18 mouse cellular contexts compared by ENCODE assay signal in the genomic region with DNA sequence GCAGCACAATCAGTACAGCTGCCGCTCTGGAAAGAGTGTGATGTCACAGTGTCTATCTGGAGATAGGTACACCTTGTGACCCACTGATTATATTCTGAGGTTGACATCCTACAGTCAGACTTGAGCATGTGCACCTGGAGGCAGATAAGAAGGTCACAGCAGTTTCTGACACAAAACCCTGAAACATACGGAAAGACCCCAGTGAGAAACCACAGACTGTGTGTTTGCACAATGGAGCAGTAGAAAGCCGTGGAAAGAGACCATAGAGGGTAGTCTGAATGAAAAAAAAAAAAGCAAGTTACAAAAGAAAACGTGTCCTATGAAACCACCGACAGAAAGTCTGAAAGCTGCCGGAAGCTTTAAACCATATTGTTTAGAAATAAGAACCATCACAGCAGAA.
"Had no signal": no experiment of that assay in that cellular context is flagged by ENCODE, and none has a peak within 500 bp of the region (broad histone marks: within the 10 kb centered on the region; RNA-seq: fewer than 3 reads in every experiment).

No protein-coding gene starts in this region.

- H3K4me1 ChIP-seq: midbrain, embryonic 12.5 days had no signal

- DNase-seq: kidney, adult 11 months; kidney, adult 8-10 months; kidney, postnatal 10 days; left cerebral cortex, postnatal 4 days; liver, postnatal 0 days; lung, embryonic 14.5 days; retina, postnatal 1 day had no signal

- H3K4me3 ChIP-seq: intestine, embryonic 15.5 days; kidney, embryonic 15.5 days; limb, embryonic 12.5 days; limb, embryonic 15.5 days; midbrain, embryonic 12.5 days; midbrain, embryonic 15.5 days; myocyte; neural tube, embryonic 13.5 days had no signal

- H3K27ac ChIP-seq: intestine, embryonic 15.5 days; kidney, embryonic 15.5 days; limb, embryonic 12.5 days; limb, embryonic 15.5 days; liver, embryonic 14.5 days; macrophage; midbrain, embryonic 12.5 days; midbrain, embryonic 15.5 days; neural tube, embryonic 13.5 days had no signal

- H3K27me3 ChIP-seq: intestine, embryonic 15.5 days; kidney, embryonic 15.5 days; limb, embryonic 12.5 days; limb, embryonic 15.5 days; midbrain, embryonic 12.5 days; midbrain, embryonic 15.5 days; neural tube, embryonic 13.5 days had no signal

- ATAC-seq: intestine, embryonic 15.5 days; liver, postnatal 0 days; lung, postnatal 0 days; midbrain, embryonic 15.5 days had no signal
